Mouse (Mus musculus) liver, embryonic 16.5 days (tissue): ENCODE results near the gene Fnbp1. TPM values are rescaled to one million over a fixed set of nuclear protein-coding genes. Genes with fewer than 3 reads are reported as not detected.

ENCODE experiments used
- ATAC-seq: fragments of 200-750 bp; cut with Nextera tagmentation; 2 replicates; pipeline ENCODE4 v1.8.0; 2017; ENCODE audit warnings: low read depth, mild to moderate bottlenecking, moderate number of reproducible peaks, moderate library complexity
- H3K27ac ChIP-seq: fragments of 300-500 bp; sonication (generic); 2 replicates; pipeline ENCODE4 v1.5.1; 2014; ENCODE audit warnings: mild to moderate bottlenecking, low read length
- H3K27me3 ChIP-seq: fragments of 300-500 bp; sonication (generic); 2 replicates; pipeline ENCODE4 v1.6.1; 2014; ENCODE audit warnings: low read depth, low read length, mixed read lengths; ENCODE audit not compliant: control insufficient read depth, insufficient read depth
- H3K36me3 ChIP-seq: fragments of 300-500 bp; sonication (generic); 2 replicates; pipeline ENCODE4 v1.6.1; 2014; ENCODE audit warnings: mild to moderate bottlenecking; ENCODE audit not compliant: control insufficient read depth, insufficient read depth
- H3K4me1 ChIP-seq: fragments of 300-500 bp; sonication (generic); 2 replicates; pipeline ENCODE4 v1.6.1; 2014; ENCODE audit warnings: low read depth, low read length, mixed read lengths; ENCODE audit not compliant: control insufficient read depth
- H3K4me2 ChIP-seq: fragments of 300-500 bp; sonication (generic); 2 replicates; pipeline ENCODE4 v1.6.1; 2014; ENCODE audit warnings: low read depth, low read length, mixed read lengths
- H3K4me3 ChIP-seq: fragments of 300-500 bp; sonication (generic); 2 replicates; pipeline ENCODE4 v1.5.1; 2014; ENCODE audit warnings: low read depth, mild to moderate bottlenecking, low read length
- H3K9ac ChIP-seq: fragments of 300-500 bp; sonication (generic); 2 replicates; pipeline ENCODE4 v1.6.1; 2014; ENCODE audit warnings: low read depth, low read length
- H3K9me3 ChIP-seq: fragments of 300-500 bp; sonication (generic); replicated peaks from 2 replicates; pipeline ENCODE4 v1.6.1; 2016; ENCODE audit warnings: low read length; ENCODE audit not compliant: control insufficient read depth
- WGBS: fragments of 180-500 bp; shearing (Covaris S2); extraction: QIAGEN DNeasy Blood & Tissue Kit; methylation state at CpG from one replicate; pipeline ENCODE4 v1.1.7; 2014; ENCODE audit not compliant: insufficient replicate concordance; 5-methylcytosine and 5-hydroxymethylcytosine counted together
- polyA plus RNA-seq: library from polyadenylated mRNA; unstranded; fragments of >200 nt; fragmentation: Nextera tagmentation; extraction: Ambion mirVana; gene quantifications from 2 replicates; pipeline ENCODE4 v1.2.1, GENCODE M21; 2015

Gene Fnbp1
- polyA plus RNA-seq, 1 experiment from 2014 or later, result 5.9 TPM

DNA sequence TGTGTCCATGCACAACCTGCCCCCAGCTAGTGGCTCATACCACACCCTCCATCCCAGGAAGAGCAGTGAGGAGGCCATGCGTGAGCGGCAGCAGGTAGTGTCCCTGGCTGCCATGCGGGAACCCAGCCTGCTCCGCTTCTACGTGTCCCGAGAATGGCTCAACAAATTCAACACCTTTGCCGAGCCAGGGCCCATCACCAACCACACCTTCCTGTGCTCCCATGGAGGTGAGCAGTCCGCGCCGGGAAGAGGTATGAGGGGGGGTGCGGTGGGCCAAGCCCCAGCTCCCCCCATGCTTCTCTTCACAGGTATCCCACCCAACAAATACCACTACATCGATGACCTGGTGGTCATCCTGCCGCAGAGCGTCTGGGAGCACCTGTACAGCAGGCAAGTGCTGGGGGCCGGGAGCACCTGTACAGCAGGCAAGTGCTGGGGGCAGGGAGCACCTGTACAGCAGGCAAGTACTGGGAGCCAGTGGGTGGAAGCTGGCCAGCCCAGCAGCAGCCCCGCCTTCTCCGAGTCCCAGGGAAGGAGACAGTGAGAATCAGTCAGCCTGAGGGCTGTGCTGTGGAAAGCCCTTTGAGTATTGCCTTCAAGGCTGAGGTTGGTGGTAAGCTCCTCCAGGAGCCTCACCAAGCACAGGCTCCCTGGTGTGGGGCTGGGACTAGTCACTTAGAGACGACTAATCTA lies 124.0 kb downstream of the Fnbp1 start:
- Histone ChIP-seq H3K9ac (no peak overlapping the region), H3K4me3 (no peak overlapping the region), H3K9me3 (no peaks in the 10 kb centered on the region), H3K36me3 (no peaks in the 10 kb centered on the region), H3K27ac (no peak overlapping the region), H3K4me1 (no peaks in the 10 kb centered on the region), H3K4me2 (no peak overlapping the region), H3K27me3 (no peaks in the 10 kb centered on the region)
- ATAC-seq, result no peak
- 83% methylated on average over 18 of the region's 18 CpGs for WGBS

DNA sequence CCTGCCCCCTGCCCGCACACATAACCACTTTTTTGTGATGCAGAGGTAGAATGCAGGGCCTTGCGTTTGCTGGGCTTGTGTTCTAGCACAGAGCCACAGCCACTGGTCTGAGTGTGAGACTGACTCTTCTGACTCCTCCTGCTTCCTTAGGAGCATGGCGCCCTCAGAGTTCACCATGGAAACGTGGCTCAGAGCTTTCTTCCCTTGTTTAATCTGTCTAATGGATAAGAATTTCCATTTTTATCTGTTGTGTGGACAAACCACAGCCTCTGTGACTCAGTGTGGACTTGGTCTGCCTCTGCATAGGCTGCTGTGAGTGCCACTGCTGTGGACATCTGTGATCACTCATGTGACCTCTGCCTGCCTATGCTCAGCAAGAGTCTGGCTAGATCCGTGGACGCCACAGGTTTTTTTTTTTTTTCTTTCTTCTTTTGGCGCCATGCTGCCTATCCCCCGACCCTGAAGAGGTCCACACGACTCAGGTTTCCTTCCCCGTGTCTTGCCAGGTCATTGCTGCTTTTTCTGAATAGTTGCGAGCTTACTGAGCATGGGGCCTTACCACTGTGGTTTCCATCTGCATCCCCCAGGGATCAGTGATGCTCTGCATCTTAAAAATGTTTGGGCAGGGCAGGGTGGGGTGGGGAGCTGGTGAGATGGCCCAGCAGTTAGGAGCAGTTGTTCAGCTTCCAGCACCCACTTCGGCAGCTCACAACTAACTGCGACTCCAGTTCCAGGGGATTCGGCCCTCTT lies 128.3 kb downstream of the Fnbp1 start:
- H3K27me3 ChIP-seq, result no peaks in the 10 kb centered on the region
- WGBS, result 67% methylated on average over 14 of the region's 14 CpGs
- H3K4me3 ChIP-seq, result no peak overlapping the region
- H3K27ac ChIP-seq, result no peak overlapping the region
- no peak overlapping the region for H3K4me2 ChIP-seq
- no peaks in the 10 kb centered on the region for H3K4me1 ChIP-seq
- ATAC-seq, result no peak
- no peaks in the 10 kb centered on the region for H3K36me3 ChIP-seq
- no peaks in the 10 kb centered on the region for H3K9me3 ChIP-seq
- H3K9ac ChIP-seq, result no peak overlapping the region

DNA sequence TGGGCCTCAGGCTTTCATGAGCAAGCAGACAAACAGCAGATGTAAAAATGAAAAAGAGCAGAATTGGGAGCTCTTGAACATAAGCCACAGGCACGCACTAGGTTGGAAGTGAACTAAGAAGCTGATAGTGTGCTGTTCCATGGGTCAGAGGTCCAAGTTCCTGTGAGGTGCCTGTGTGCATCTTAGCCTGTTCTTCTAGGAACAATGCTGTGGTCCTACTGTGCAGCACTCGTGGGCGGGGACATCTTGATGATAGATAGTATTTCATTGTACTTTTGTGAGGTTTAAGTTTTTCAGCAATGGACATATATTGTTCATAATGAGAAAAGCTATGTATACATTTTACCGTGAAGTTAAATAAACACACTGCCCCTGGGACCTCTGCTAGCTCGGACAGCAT lies 134.6 kb downstream of the Fnbp1 start:
- H3K9ac ChIP-seq, result no peak overlapping the region
- WGBS, result 45% methylated on average over 5 of the region's 5 CpGs
- no peak for ATAC-seq
- H3K27me3 ChIP-seq, result no peaks in the 10 kb centered on the region
- no peak overlapping the region for H3K4me3 ChIP-seq
- H3K9me3 ChIP-seq, result no peaks in the 10 kb centered on the region
- H3K36me3 ChIP-seq, result no peaks in the 10 kb centered on the region
- peak overlapping the region; percentile 27 for H3K27ac ChIP-seq
- no peak overlapping the region; the same call in 1 of the 2 replicates for H3K4me2 ChIP-seq
- peaks cover 28% of the 10 kb centered on the region for H3K4me1 ChIP-seq

DNA sequence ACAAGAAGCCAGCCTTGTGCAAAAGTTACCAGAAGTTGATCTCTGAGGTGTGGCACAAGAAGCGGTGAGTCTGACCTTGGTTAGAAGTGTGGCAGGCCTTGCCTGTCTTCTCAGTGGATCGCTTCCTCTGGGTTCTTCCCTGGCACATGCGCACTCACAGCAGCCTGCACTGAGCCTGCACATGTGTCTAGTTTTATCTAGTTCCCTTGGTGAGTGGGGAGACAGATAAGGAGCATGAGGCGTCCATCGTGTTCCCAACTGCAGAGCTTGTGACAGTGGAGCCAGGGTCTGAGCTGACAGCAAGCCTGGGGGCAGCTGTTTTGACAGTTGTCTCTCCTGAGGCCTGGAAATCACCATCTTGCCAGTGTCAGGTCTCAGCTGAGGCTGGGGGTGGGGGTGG lies 135.4 kb downstream of the Fnbp1 start:
- Histone ChIP-seq H3K4me1 (peaks cover 28% of the 10 kb centered on the region), H3K36me3 (no peaks in the 10 kb centered on the region), H3K9me3 (no peaks in the 10 kb centered on the region), H3K9ac (peak overlapping the region; percentile 49), H3K27ac (peak overlapping the region; percentile 72), H3K4me2 (peak overlapping the region; percentile 56), H3K27me3 (no peaks in the 10 kb centered on the region), H3K4me3 (peak overlapping the region; percentile 29)
- peak; percentile 94 for ATAC-seq
- 23% methylated on average over 5 of the region's 5 CpGs for WGBS

DNA sequence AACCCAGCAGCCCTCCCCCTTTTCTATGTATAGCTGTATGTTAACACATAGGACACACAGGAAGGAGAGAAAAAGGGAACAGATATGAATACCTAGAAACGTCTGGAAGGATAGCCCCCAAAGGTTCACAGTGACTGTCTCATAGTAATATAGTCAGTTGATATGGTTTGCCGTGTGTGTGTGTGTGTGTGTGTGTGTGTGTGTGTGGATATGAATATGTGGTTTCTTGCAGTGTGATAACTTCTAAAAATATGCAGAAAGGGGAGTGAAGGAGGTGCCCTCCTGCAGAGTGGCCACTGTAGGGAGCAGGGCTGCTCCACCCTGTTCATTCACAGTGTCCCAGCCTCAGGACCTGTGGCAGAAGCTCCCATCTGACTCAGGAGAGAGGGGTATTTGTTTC lies 136.4 kb downstream of the Fnbp1 start:
- Histone ChIP-seq H3K4me3 (peak overlapping the region; percentile 29), H3K27me3 (no peaks in the 10 kb centered on the region), H3K4me1 (peaks cover 28% of the 10 kb centered on the region), H3K27ac (peak overlapping the region; percentile 72), H3K36me3 (no peaks in the 10 kb centered on the region), H3K9ac (no peak overlapping the region; the same call in 1 of the 2 replicates), H3K9me3 (no peaks in the 10 kb centered on the region), H3K4me2 (peak overlapping the region; percentile 56)
- 15% methylated on average over 2 of the region's 2 CpGs for WGBS
- peak; percentile 44; the same call in 1 of the 2 replicates for ATAC-seq

DNA sequence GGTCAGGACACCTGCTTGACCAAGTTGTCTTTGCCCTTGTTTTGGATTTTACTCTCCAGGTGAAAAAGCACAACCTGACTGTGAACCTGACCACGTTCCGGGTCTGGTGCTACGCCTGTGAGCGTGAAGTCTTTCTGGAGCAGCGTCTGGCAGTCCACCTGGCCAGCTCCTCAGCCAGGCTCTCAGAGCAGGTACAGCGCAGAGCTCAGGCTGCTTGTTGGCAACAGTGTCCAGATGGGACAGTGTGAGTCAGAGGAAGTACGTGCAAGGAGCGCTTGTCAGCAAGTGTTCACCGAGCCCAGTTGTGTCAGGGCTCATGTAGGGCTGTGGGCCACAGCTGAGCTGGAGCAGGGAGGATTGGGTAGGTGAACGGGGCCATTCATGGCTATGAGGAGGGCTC lies 139.0 kb downstream of the Fnbp1 start:
- H3K36me3 ChIP-seq, result no peaks in the 10 kb centered on the region; the same call in 1 of the 2 replicates
- peaks cover 28% of the 10 kb centered on the region for H3K4me1 ChIP-seq
- no peak overlapping the region for H3K4me2 ChIP-seq
- H3K4me3 ChIP-seq, result no peak overlapping the region
- H3K9ac ChIP-seq, result no peak overlapping the region
- ATAC-seq, result no peak
- 85% methylated on average over 10 of the region's 10 CpGs for WGBS
- no peaks in the 10 kb centered on the region for H3K27me3 ChIP-seq
- H3K27ac ChIP-seq, result no peak overlapping the region
- no peaks in the 10 kb centered on the region for H3K9me3 ChIP-seq

DNA sequence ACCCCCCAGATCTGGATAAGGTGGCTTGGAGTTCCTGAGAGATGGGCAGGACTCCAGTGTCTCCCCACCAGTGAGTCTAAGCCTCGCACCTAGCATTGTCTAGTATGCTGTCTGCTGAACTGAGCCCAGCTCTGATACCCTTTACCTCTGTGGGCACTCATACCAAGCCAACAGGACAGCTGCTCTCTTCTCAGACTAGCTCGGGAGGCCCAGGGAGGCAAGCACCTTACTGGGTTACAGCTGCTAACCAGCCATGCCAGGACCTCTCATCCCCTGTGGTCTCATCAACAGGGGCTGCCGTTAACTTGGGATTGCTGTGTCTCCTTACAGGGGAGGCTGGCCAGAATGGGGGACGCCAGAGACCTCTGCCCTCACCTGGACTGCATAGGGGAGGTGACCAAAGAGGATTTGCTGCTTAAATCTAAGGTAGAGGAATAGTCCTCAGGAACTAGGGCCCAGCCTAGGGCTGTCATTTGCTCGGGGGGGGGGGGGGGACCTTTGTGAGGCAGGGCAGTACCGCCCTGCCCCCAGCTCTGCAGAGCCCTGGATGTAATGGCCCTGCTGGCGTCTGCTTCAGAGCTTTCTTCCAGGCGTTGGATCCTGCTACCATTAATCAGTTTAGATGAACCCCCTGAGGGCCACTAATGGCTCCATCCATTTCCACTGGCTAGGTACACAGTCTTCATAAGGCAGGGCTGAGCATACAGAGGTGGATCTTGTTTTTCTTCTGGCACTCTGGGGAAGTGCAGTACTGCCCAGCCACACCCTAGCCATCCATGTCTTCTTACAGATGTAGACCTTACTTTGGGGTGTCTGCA lies 143.2 kb downstream of the Fnbp1 start:
- Histone ChIP-seq H3K4me2 (no peak overlapping the region), H3K9me3 (no peaks in the 10 kb centered on the region), H3K27me3 (no peaks in the 10 kb centered on the region), H3K9ac (no peak overlapping the region), H3K27ac (no peak overlapping the region), H3K36me3 (no peaks in the 10 kb centered on the region; the same call in 1 of the 2 replicates), H3K4me1 (no peaks in the 10 kb centered on the region), H3K4me3 (no peak overlapping the region)
- 69% methylated on average over 7 of the region's 8 CpGs for WGBS
- ATAC-seq, result no peak

DNA sequence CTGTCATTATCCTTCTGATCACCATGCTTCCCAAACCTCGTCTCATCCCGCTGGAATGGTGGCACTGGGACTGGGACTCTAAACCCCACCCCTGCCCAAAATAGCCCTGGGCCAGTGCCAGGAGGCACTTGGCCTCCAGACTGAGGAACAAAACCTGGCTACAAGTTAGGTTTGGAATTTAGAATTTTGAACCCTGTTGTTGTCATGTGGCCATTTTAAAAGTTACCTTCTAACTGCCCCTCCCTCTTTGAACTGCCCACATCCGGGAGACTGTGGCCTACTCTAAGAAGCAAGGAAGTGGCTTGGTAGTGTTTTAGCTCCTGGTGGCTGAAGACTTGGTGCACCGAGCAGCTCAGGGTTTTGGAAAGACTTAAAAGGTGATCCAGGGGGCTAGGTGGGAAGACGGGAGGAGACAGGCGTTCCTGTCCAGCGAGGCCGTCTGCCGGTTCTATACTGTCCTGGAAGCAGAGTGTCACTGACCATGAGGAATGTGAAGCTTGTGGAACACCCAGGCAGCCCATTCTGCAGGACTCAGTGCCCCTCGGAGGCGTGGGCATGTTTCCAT lies 146.3 kb downstream of the Fnbp1 start:
- Histone ChIP-seq H3K27me3 (no peaks in the 10 kb centered on the region), H3K4me2 (no peak overlapping the region), H3K4me1 (no peaks in the 10 kb centered on the region), H3K36me3 (no peaks in the 10 kb centered on the region; the same call in 1 of the 2 replicates), H3K9ac (no peak overlapping the region), H3K9me3 (no peaks in the 10 kb centered on the region), H3K27ac (no peak overlapping the region), H3K4me3 (no peak overlapping the region)
- 69% methylated on average over 11 of the region's 11 CpGs for WGBS
- ATAC-seq, result no peak
